In genomic region chr17:56040030-56040856, GRCm38 (mm10) we compare ENCODE assay signal across 8 mouse cellular contexts. TPM values are rescaled to one million over a fixed set of nuclear protein-coding genes. Genes with fewer than 3 reads are reported as not detected.
DNase-seq lines count a peak whose midpoint lies in the region; ATAC-seq and TF ChIP-seq lines count a peak whose summit lies in the region.

TSS of gene Chaf1a (plus strand) at chr17:56040439.

- TF ChIP-seq CTCF in heart, adult 2 months (IDR thresholded peaks at IDR 0.05), result 0 out of 2 replicates have a peak, but pooled peaks have one; percentile 7

- no peak for TF ChIP-seq EP300 in heart, adult 2 months (IDR thresholded peaks at IDR 0.05; ENCODE audit: insufficient read depth, low read depth, low read length)

- H3K4me1 ChIP-seq in embryonic facial prominence, embryonic 14.5 days (ENCODE audit: control insufficient read depth, insufficient read depth, low read length), result peaks cover under 1% of the 10 kb centered on the region
- H3K4me1 ChIP-seq in heart, adult 2 months (ENCODE audit: control insufficient read depth, insufficient read depth, low read length), result no peaks in the 10 kb centered on the region; the same call in 1 of the 2 replicates
- H3K4me1 ChIP-seq in limb, embryonic 13.5 days, result peaks cover 32% of the 10 kb centered on the region
- peaks cover 12% of the 10 kb centered on the region for H3K4me1 ChIP-seq in midbrain, embryonic 16.5 days (ENCODE audit: control insufficient read depth, insufficient read depth, low read length)

- peak; percentile 100 for DNase-seq in 3T3-L1 (ENCODE audit: low read depth, low spot score)
- peak; percentile 91 for DNase-seq in adrenal gland, postnatal 4 days (ENCODE audit: low spot score in 2 of 2)
- peak; percentile 100 for DNase-seq in embryonic facial prominence, embryonic 14.5 days (ENCODE audit: low spot score)
- peak; percentile 94 to 98 for DNase-seq in heart, adult 2 months
- peak; percentile 97 to 99 for DNase-seq in kidney, adult 8-10 months
- DNase-seq in spleen, postnatal 10 days (ENCODE audit: low spot score in 2 of 2), result peak; percentile 95 to 99

- peak; percentile 75 for TF ChIP-seq POLR2A in heart, adult 2 months (IDR thresholded peaks at IDR 0.05; ENCODE audit: insufficient read depth, low read depth, low read length)

- H3K4me2 ChIP-seq in embryonic facial prominence, embryonic 14.5 days (ENCODE audit: low read depth, low read length), result peak within 1 kb of the TSS; percentile 72
- H3K4me2 ChIP-seq in limb, embryonic 13.5 days (replicated peaks), result peak within 1 kb of the TSS; percentile 84
- peak within 1 kb of the TSS; percentile 91 for H3K4me2 ChIP-seq in midbrain, embryonic 16.5 days (ENCODE audit: low read length)

- H3K27me3 ChIP-seq in embryonic facial prominence, embryonic 14.5 days (replicated peaks; ENCODE audit: control insufficient read depth, insufficient read depth, low read length), result no peaks in the 10 kb centered on the region
- no peaks in the 10 kb centered on the region for H3K27me3 ChIP-seq in heart, adult 2 months (ENCODE audit: control insufficient read depth, insufficient read depth, low read length)
- H3K27me3 ChIP-seq in limb, embryonic 13.5 days, result no peaks in the 10 kb centered on the region
- no peaks in the 10 kb centered on the region for H3K27me3 ChIP-seq in midbrain, embryonic 16.5 days (ENCODE audit: control insufficient read depth, insufficient read depth, low read depth, low read length)

- peak within 1 kb of the TSS; percentile 91 for H3K9ac ChIP-seq in embryonic facial prominence, embryonic 14.5 days (ENCODE audit: low read depth, low read length)
- H3K9ac ChIP-seq in heart, adult 2 months (ENCODE audit: low read depth, low read length), result peak within 1 kb of the TSS; percentile 88
- peak within 1 kb of the TSS; percentile 91 for H3K9ac ChIP-seq in limb, embryonic 13.5 days
- H3K9ac ChIP-seq in midbrain, embryonic 16.5 days (ENCODE audit: low read depth, low read length), result peak within 1 kb of the TSS; percentile 64

- no peaks in the 10 kb centered on the region for H3K9me3 ChIP-seq in embryonic facial prominence, embryonic 14.5 days (ENCODE audit: control insufficient read depth, low read length)
- H3K9me3 ChIP-seq in limb, embryonic 13.5 days, result no peaks in the 10 kb centered on the region
- H3K9me3 ChIP-seq in midbrain, embryonic 16.5 days (replicated peaks; ENCODE audit: control insufficient read depth, low read length, poor library complexity, severe bottlenecking), result no peaks in the 10 kb centered on the region

- H3K4me3 ChIP-seq in embryonic facial prominence, embryonic 14.5 days (ENCODE audit: low read depth, low read length), result peak within 1 kb of the TSS; percentile 80
- H3K4me3 ChIP-seq in heart, adult 2 months, result peak within 1 kb of the TSS; percentile 72
- peak within 1 kb of the TSS; percentile 83 for H3K4me3 ChIP-seq in limb, embryonic 13.5 days
- peak within 1 kb of the TSS; percentile 64 for H3K4me3 ChIP-seq in midbrain, embryonic 16.5 days (ENCODE audit: low read depth, low read length)

- ATAC-seq in embryonic facial prominence, embryonic 14.5 days (ENCODE audit: low read depth), result peak; percentile 90
- ATAC-seq in limb, embryonic 13.5 days (ENCODE audit: low FRiP score, low read depth), result peak; percentile 86
- peak; percentile 82 for ATAC-seq in midbrain, embryonic 16.5 days

- peak within 1 kb of the TSS; percentile 78 for H3K27ac ChIP-seq in embryonic facial prominence, embryonic 14.5 days (replicated peaks; ENCODE audit: low read depth, low read length)
- peak within 1 kb of the TSS; percentile 69 for H3K27ac ChIP-seq in heart, adult 2 months
- peak within 1 kb of the TSS; percentile 74; the same call in 1 of the 2 replicates for H3K27ac ChIP-seq in limb, embryonic 13.5 days
- H3K27ac ChIP-seq in midbrain, embryonic 16.5 days (ENCODE audit: low read length), result peak within 1 kb of the TSS; percentile 73

- peaks cover 3% of the 10 kb centered on the region for H3K79me2 ChIP-seq in heart, adult 2 months (replicated peaks; ENCODE audit: control insufficient read depth, insufficient read depth, low read length)

- H3K36me3 ChIP-seq in embryonic facial prominence, embryonic 14.5 days (ENCODE audit: control insufficient read depth, insufficient read depth, low read length), result peaks cover 18% of the 10 kb centered on the region
- H3K36me3 ChIP-seq in heart, adult 2 months (ENCODE audit: control insufficient read depth, insufficient read depth, low read length), result no peaks in the 10 kb centered on the region
- peaks cover 19% of the 10 kb centered on the region for H3K36me3 ChIP-seq in limb, embryonic 13.5 days
- no peaks in the 10 kb centered on the region for H3K36me3 ChIP-seq in midbrain, embryonic 16.5 days (ENCODE audit: control insufficient read depth, insufficient read depth, low read length)

- WGBS in embryonic facial prominence, embryonic 14.5 days, result under 1% methylated on average over 59 of the region's 68 CpGs
- under 1% methylated on average over 68 of the region's 68 CpGs for WGBS in heart, adult 2 months
- WGBS in limb, embryonic 13.5 days, result under 1% methylated on average over 66 of the region's 68 CpGs
- 0% methylated on average over 61 of the region's 68 CpGs for WGBS in midbrain, embryonic 16.5 days

- intact Hi-C loops in heart, adult 2 months (cut with DNase I), result no loop called here

RNA-seq across cellular contexts. Expression of gene Chaf1a, which starts in this region (rescaled TPM):
- total RNA-seq in adrenal gland, postnatal 4 days (2021), result 10 to 100 TPM; 15.6 to 16.2 TPM
- polyA plus RNA-seq in embryonic facial prominence, embryonic 14.5 days (2014; fragmentation: Nextera tagmentation; extraction: Ambion mirVana), result 14.2 and 16.5 TPM in 2 replicates
- total RNA-seq in heart, adult 2 months (2021), result 1 to 10 TPM in 1 of 2 experiments, under 1 TPM in 1; 0.99 to 1.3 TPM
- 0.45 and 0.67 TPM in 2 replicates for polyA plus RNA-seq in heart, adult 2 months (2012; rRNA removed)
- polyA plus RNA-seq in limb, embryonic 13.5 days (2015; fragmentation: Nextera tagmentation; extraction: Ambion mirVana), result 27.4 and 29.0 TPM in 2 replicates
- polyA plus RNA-seq in midbrain, embryonic 16.5 days (2015; fragmentation: Nextera tagmentation; extraction: Ambion mirVana), result 3.6 and 5.0 TPM in 2 replicates

Comparison
In these comparisons a context has a peak if more than half of its experiments do, and no peak if none do; other contexts are left out.
1. Peak in every context shown above with its lines: DNase-seq, ATAC-seq, H3K4me3 ChIP-seq and H3K27ac ChIP-seq.
2. RNA of gene Chaf1a (total RNA-seq): 15.6 to 16.2 TPM in adrenal gland, postnatal 4 days; 0.99 to 1.3 TPM in heart, adult 2 months; every median in the first group is over 4 times any median in the second.